Mouse (Mus musculus) forebrain, embryonic 12.5 days (tissue): ENCODE measurements at regions not wholly inside any gene's neighbourhood (a gene's known extent, or its start where the extent isn't known, plus 50 kb on each side); places are given as distances from the start of the nearest gene placed in this dataset.

Source experiments
- ATAC-seq: fragments of 200-750 bp; cut with Nextera tagmentation; 2 replicates; pipeline ENCODE4 v1.8.0; 2017; ENCODE audit warnings: moderate TSS enrichment; ENCODE audit not compliant: low FRiP score
- H3K27ac ChIP-seq: fragments of 300-500 bp; sonication (generic); 2 replicates; pipeline ENCODE4 v1.5.1; 2016; ENCODE audit warnings: mild to moderate bottlenecking
- H3K27me3 ChIP-seq: fragments of 300-500 bp; sonication (generic); 2 replicates; pipeline ENCODE4 v1.6.1; 2016; ENCODE audit warnings: mild to moderate bottlenecking
- H3K36me3 ChIP-seq: fragments of 300-500 bp; sonication (generic); replicated peaks from 2 replicates; pipeline ENCODE4 v1.6.1; 2016; ENCODE audit warnings: mild to moderate bottlenecking
- H3K4me1 ChIP-seq: fragments of 300-500 bp; sonication (generic); 2 replicates; pipeline ENCODE4 v1.6.1; 2016
- H3K4me2 ChIP-seq: fragments of 300-500 bp; sonication (generic); 2 replicates; pipeline ENCODE4 v1.6.1; 2016; ENCODE audit warnings: mild to moderate bottlenecking, moderate library complexity
- H3K4me3 ChIP-seq: fragments of 300-500 bp; sonication (generic); replicated peaks from 2 replicates; pipeline ENCODE4 v1.5.1; 2016; ENCODE audit warnings: mild to moderate bottlenecking
- H3K9ac ChIP-seq: fragments of 300-500 bp; sonication (generic); 2 replicates; pipeline ENCODE4 v1.6.1; 2016; ENCODE audit warnings: mild to moderate bottlenecking
- H3K9me3 ChIP-seq: fragments of 300-500 bp; sonication (generic); 2 replicates; pipeline ENCODE4 v1.6.1; 2016
- WGBS: fragments of 180-500 bp; shearing (Covaris S2); methylation state at CpG from one replicate; pipeline ENCODE4 v1.1.7; 2016; 5-methylcytosine and 5-hydroxymethylcytosine counted together

DNA sequence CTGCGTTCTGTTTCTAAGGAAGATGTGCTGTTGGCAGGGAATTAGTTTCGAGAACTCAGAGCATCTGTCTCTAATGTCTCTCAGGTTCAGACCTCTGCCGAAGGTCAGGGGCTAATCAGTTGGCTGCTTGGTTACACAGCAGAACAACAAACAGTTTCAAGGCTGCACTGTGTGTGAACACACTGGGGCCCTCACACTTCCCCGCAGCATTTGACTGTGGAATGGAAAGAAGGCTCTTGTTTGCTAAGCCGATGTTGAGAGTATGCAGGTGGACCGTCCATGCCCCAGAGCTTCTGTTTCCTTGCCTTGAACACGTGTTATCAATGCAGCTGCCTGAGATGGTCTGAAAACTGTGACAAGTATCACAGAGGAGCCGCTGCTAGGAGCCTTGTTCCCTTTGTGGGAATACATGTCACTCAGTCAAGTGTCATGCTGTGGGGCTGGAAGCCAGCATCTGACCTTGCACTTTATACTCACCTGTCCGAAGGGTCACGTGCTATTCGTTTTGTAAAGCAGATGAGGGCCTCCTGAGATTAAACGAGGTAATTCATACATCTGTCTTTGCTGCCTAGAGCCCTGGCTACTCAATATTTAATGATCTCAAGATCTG lies 141.0 kb upstream of the Ankrd50 start:
- Histone ChIP-seq H3K9ac (no peak overlapping the region), H3K4me2 (no peak overlapping the region), H3K36me3 (no peaks in the 10 kb centered on the region), H3K4me1 (no peaks in the 10 kb centered on the region; the same call in 1 of the 2 replicates), H3K4me3 (no peak overlapping the region), H3K27ac (no peak overlapping the region), H3K9me3 (no peaks in the 10 kb centered on the region), H3K27me3 (no peaks in the 10 kb centered on the region)
- 73% methylated on average over 12 of the region's 12 CpGs for WGBS
- ATAC-seq, result 0 out of 2 replicates have a peak, but pooled peaks have one; percentile 6

- Histone ChIP-seq H3K27ac (no peak overlapping the region), H3K4me3 (no peak overlapping the region), H3K4me2 (no peak overlapping the region), H3K36me3 (no peaks in the 10 kb centered on the region), H3K9ac (no peak overlapping the region), H3K9me3 (no peaks in the 10 kb centered on the region), H3K27me3 (no peaks in the 10 kb centered on the region), H3K4me1 (no peaks in the 10 kb centered on the region)
- ATAC-seq, result no peak
- 81% methylated on average over 3 of the region's 3 CpGs for WGBS
These were observed 133.3 kb upstream of the Ankrd50 start for GRCm38 (mm10) chr3:38617989-38618388.

DNA sequence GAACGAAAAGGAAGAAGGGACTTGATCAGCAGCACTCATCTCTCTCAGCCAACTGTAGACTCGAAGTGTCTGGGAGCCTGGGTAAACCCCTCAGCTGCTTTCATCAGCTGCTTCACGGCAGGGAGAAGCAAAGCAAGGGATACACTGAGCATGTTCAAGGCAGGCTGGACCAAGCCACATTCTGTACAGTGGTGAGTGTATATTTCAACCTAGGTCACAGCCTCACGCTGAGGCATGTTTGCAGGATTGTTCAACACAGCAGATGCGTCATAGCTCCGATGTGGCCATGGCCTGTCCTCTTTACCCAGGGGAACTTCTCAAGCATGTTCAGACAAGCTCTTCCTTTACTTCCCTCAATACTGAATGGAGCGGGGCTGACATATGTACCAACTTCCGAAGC lies 132.6 kb upstream of the Ankrd50 start:
- Histone ChIP-seq H3K4me2 (no peak overlapping the region), H3K27me3 (no peaks in the 10 kb centered on the region), H3K4me1 (peaks cover 3% of the 10 kb centered on the region; the same call in 1 of the 2 replicates), H3K27ac (no peak overlapping the region), H3K4me3 (no peak overlapping the region), H3K9ac (no peak overlapping the region), H3K36me3 (no peaks in the 10 kb centered on the region), H3K9me3 (no peaks in the 10 kb centered on the region)
- 89% methylated on average over 8 of the region's 8 CpGs for WGBS
- ATAC-seq, result no peak

DNA sequence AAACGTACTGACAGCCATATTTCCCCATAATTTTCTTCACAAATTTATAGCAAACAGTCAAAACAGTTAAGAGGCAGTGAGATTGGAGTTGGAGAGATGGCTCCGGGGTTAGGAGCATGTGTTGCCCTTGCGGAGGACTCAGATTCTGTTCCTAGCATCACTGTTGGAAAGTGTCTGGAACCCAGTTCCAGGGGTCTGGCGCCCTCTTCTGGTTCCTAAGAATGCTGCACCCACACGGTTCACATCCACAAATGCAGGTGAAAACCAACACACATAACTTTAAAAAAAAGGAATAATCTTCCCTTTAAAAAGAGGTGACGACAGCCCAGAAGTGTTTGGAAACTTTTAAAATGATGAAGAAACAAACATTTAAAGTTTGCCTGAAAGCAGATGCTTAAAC lies 129.1 kb upstream of the Ankrd50 start:
- H3K27ac ChIP-seq, result no peak overlapping the region
- no peaks in the 10 kb centered on the region for H3K9me3 ChIP-seq
- H3K9ac ChIP-seq, result no peak overlapping the region
- peaks cover 3% of the 10 kb centered on the region; the same call in 1 of the 2 replicates for H3K4me1 ChIP-seq
- H3K4me2 ChIP-seq, result no peak overlapping the region
- H3K27me3 ChIP-seq, result no peaks in the 10 kb centered on the region
- no peaks in the 10 kb centered on the region for H3K36me3 ChIP-seq
- no peak overlapping the region for H3K4me3 ChIP-seq
- ATAC-seq, result no peak
- WGBS, result 75% methylated on average over 6 of the region's 6 CpGs

DNA sequence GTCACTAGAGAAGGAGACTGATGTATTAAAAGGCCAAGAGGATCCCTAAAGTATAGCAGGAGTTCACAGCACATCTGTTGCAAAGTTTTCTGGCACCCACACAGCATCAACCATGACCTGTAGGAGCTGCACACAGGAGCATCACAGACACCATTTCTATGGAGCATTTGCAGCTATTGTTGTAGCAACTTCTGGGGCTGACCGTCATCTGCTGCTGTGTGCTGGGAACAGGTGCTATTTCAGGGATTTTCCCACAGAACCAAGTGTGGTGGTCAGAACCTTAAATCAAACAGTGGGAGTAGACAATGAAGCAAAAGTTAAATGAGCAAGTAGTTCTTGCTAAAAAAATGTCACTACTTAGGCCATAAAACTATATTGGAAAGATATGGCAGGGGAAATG lies 106.9 kb upstream of the Ankrd50 start:
- Histone ChIP-seq H3K27me3 (no peaks in the 10 kb centered on the region), H3K9ac (no peak overlapping the region), H3K4me2 (no peak overlapping the region), H3K27ac (no peak overlapping the region), H3K36me3 (no peaks in the 10 kb centered on the region), H3K4me1 (no peaks in the 10 kb centered on the region), H3K4me3 (no peak overlapping the region), H3K9me3 (no peaks in the 10 kb centered on the region)
- no peak for ATAC-seq
- 82% methylated on average over 1 of the region's 1 CpGs for WGBS

DNA sequence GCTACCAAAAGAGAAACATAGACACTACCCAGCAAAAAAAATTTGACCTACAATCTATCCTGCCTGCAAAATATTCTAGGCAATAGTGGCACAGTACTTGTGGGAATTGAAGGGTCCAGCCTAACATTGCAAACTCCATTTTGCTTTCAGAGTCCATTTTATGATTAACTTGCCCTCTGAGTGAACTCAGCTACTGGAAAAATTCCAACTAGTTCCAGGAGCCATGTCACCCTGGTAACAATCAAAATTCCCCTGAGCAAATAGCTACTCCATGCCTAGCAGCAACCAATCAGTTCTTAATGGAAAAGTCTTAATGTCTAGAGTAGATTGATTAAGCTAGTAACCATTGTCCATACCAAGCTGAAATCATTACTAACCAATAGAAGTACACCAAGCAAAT lies 104.3 kb upstream of the Ankrd50 start:
- H3K4me3 ChIP-seq, result no peak overlapping the region
- no peak overlapping the region for H3K27ac ChIP-seq
- H3K27me3 ChIP-seq, result no peaks in the 10 kb centered on the region
- H3K36me3 ChIP-seq, result no peaks in the 10 kb centered on the region
- H3K9me3 ChIP-seq, result no peaks in the 10 kb centered on the region
- ATAC-seq, result no peak
- H3K4me1 ChIP-seq, result no peaks in the 10 kb centered on the region
- no peak overlapping the region for H3K4me2 ChIP-seq
- no peak overlapping the region for H3K9ac ChIP-seq

DNA sequence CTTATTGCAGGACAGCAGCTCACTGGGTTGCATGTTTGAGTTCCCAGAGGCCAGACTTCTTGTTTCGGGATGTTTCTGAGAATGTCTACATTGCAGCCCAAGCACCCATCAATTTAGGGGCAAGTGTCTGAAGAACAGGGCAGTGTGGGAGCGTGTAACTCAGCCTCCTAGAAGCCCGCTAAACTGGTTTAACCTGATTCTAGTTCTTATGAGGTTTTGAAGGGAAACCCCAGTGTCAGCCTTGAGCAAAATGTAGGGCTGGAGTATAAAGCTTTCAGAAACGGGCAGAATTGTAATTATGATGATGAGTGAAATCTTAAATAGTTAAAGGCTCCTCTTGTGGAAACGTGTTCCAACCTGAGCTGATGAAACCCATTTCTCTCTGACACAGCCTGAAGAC lies 100.9 kb upstream of the Ankrd50 start:
- Histone ChIP-seq H3K4me2 (no peak overlapping the region), H3K9ac (no peak overlapping the region), H3K4me1 (no peaks in the 10 kb centered on the region), H3K36me3 (no peaks in the 10 kb centered on the region), H3K4me3 (no peak overlapping the region), H3K27ac (no peak overlapping the region), H3K27me3 (no peaks in the 10 kb centered on the region), H3K9me3 (no peaks in the 10 kb centered on the region)
- no peak for ATAC-seq
- 93% methylated on average over 5 of the region's 5 CpGs for WGBS

DNA sequence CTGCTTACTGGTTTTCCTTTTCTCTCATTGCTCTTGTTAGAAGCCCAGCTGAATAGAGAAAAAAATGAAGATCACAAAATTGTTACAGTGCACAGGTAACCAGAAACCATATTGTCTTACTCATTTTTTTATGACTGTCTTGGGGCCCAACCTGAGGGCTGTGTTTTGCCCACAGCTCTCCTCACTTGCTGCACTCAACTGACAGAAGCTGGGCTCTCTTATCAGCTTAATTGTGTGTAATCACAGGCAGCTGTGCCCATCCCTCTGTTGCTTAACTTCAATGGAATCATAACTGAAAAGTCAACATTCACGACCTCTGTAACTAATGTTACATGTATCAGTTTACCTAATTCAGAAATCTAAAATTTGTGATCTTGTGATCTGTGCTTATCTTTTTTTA lies 95.1 kb upstream of the Ankrd50 start:
- Histone ChIP-seq H3K27me3 (no peaks in the 10 kb centered on the region), H3K27ac (no peak overlapping the region), H3K36me3 (no peaks in the 10 kb centered on the region), H3K4me1 (no peaks in the 10 kb centered on the region), H3K9ac (no peak overlapping the region), H3K9me3 (no peaks in the 10 kb centered on the region), H3K4me3 (no peak overlapping the region), H3K4me2 (no peak overlapping the region)
- no peak for ATAC-seq
- 82% methylated on average over 1 of the region's 1 CpGs for WGBS

DNA sequence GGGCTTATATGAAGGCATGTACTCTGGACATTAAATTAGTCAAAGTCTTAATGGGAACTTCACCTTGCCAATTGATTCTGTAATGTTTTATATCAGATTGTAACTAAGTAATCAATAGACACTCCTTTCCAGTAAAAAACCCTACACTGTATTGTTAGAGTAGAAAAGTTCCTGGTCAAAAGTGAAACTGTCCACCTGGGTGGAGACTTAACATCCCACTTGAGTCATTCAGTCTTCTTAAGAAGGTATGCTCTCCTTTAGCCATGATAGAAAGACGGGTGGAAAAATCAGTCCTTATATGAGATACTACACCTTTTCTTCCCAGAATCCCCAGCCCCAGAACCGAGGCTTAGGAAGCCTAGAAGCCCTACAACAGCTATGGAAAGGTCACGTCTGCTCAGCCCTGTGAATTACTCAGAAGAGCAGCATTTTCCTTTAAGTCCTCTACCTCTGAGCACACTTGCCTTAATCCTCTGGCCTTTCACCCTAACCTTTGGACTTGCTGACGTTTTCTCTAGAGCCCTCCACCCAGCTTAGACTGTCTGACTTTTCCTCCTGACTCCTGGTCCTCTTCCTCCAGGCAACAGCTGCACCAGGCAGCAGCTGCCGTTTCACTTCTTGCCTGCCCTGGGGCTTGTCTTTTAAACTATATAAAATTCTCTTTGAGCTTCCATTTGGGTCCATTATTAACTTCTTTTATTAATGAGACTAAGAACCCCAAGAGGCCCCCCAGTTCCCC lies 93.4 kb upstream of the Ankrd50 start:
- H3K4me3 ChIP-seq, result no peak overlapping the region
- no peaks in the 10 kb centered on the region for H3K9me3 ChIP-seq
- H3K4me1 ChIP-seq, result no peaks in the 10 kb centered on the region
- WGBS, result 42% methylated on average over 5 of the region's 5 CpGs
- H3K27me3 ChIP-seq, result no peaks in the 10 kb centered on the region
- H3K27ac ChIP-seq, result no peak overlapping the region
- no peaks in the 10 kb centered on the region for H3K36me3 ChIP-seq
- H3K9ac ChIP-seq, result no peak overlapping the region
- H3K4me2 ChIP-seq, result no peak overlapping the region
- ATAC-seq, result no peak

GRCm38 (mm10) chr3:38573594-38573993 lies 89.0 kb upstream of the Ankrd50 start:
- Histone ChIP-seq H3K9ac (no peak overlapping the region), H3K4me3 (no peak overlapping the region), H3K36me3 (no peaks in the 10 kb centered on the region), H3K4me1 (peaks cover 7% of the 10 kb centered on the region), H3K9me3 (no peaks in the 10 kb centered on the region), H3K27ac (no peak overlapping the region), H3K4me2 (no peak overlapping the region), H3K27me3 (no peaks in the 10 kb centered on the region)
- 91% methylated on average over 5 of the region's 5 CpGs for WGBS
- ATAC-seq, result no peak

- Histone ChIP-seq H3K4me2 (no peak overlapping the region), H3K9ac (no peak overlapping the region), H3K27ac (no peak overlapping the region), H3K36me3 (no peaks in the 10 kb centered on the region), H3K4me1 (peaks cover 21% of the 10 kb centered on the region), H3K27me3 (no peaks in the 10 kb centered on the region), H3K9me3 (no peaks in the 10 kb centered on the region), H3K4me3 (no peak overlapping the region)
- 73% methylated on average over 3 of the region's 3 CpGs for WGBS
- no peak for ATAC-seq
These were observed 87.5 kb upstream of the Ankrd50 start for GRCm38 (mm10) chr3:38572159-38572558.

DNA sequence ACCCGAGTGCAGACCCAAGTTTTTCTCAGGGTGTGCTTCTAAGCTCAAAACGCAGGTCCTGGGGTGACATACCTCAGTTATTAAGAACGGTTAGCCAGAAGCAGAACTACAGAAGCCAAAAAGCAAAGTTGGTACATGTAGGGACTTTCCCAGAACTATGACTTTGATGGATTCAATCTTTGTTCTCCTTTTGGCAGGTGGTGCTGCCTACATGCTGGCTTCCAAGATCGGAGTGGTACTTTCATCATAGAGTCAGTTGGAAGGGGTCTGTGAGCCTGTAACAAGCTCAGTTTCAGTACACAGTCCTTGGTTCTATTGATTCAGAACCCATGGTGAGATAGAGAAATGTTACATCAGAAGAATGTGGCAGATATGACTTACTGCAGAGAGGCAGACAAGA lies 86.6 kb upstream of the Ankrd50 start:
- Histone ChIP-seq H3K27me3 (no peaks in the 10 kb centered on the region), H3K36me3 (no peaks in the 10 kb centered on the region), H3K27ac (no peak overlapping the region), H3K9ac (no peak overlapping the region), H3K4me2 (no peak overlapping the region), H3K4me3 (no peak overlapping the region), H3K4me1 (peaks cover 21% of the 10 kb centered on the region), H3K9me3 (no peaks in the 10 kb centered on the region)
- no peak for ATAC-seq
- WGBS, result 92% methylated on average over 4 of the region's 4 CpGs

DNA sequence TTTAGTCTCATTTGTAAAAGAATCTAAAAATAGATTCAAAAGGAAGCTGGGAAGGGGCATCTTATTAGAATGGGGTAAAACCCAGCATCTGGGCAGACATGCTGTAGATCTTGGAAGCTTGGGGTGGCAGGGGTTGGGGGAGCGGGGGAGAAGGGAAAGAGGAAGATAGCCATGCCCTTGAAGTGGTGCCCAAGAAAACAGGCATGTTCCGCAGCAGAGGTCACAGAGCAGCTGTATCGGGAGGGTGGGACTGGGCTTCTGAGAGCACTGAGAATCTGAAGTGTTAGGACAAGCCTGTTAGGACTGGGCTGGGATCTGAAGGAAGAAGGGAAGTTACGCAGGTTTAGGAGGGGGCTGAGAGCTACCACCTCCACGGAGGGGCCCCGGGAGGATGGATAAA lies 84.4 kb upstream of the Ankrd50 start:
- no peak for ATAC-seq
- WGBS, result 61% methylated on average over 6 of the region's 6 CpGs
- H3K4me3 ChIP-seq, result no peak overlapping the region
- no peak overlapping the region for H3K4me2 ChIP-seq
- H3K9me3 ChIP-seq, result no peaks in the 10 kb centered on the region
- peaks cover 32% of the 10 kb centered on the region for H3K4me1 ChIP-seq
- no peak overlapping the region for H3K27ac ChIP-seq
- no peak overlapping the region for H3K9ac ChIP-seq
- no peaks in the 10 kb centered on the region for H3K36me3 ChIP-seq
- no peaks in the 10 kb centered on the region for H3K27me3 ChIP-seq
